Mouse (Mus musculus): ENCODE results near the gene Kcna7.

Kcna7 gene

GRCm38 (mm10) chr7:45457204-45458060, 52.0 kb downstream of the Kcna7 start:
- in situ Hi-C loops (cut with MboI, MseI) = no loop called here

DNA sequence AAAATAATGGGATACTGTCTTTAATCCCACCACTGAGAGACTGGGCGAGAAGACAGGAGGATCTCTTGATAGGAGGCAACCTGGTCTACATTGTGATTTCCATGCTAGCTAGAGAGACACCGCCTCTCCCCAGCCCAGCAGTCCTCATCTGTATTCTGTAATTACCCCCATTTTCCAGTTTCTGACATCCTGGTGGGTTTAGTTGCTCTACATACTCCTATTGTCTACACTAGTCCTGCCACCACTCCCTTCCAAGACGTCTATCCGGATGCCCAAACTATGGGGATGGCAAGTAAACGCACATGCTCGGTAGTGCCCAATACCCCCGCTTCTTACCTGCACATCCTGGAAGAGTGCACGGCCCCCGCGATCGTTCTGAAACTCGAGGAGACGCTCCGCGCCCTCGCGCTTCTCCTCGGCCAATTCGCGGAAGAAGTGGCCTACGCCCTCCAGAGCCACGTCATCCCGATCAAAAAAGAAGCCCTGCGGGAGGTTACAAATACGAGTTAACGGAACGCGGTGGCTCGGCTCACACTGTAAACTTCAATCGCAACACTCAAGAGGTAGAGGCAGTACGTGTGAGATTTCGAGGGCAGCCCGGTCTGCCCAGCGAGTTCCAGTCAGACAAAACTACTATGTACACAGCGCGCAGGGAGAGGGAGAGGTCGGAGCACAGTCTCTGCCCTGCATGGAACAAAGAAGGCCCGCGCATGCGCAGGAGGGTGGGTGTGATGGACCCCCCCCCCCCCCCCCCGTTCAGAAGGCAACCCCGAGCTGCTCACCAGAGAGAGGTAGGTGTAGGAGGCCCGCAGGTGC, 53.5 kb downstream of the Kcna7 start:
- in situ Hi-C loops (cut with MboI, MseI) = no loop called here

Measured in regulatory T cell (primary cell).